Mouse (Mus musculus) adrenal gland, postnatal 0 days (tissue): ENCODE measurements around the gene Cdca8. TPM values are rescaled to one million over a fixed set of nuclear protein-coding genes. Genes with fewer than 3 reads are reported as not detected.

Source experiments
- polyA plus RNA-seq: library from polyadenylated mRNA; unstranded; fragments of >200 nt; fragmentation: Nextera tagmentation; extraction: Ambion mirVana; gene quantifications from 2 replicates; pipeline ENCODE4 v1.2.1, GENCODE M21; 2015

The Cdca8 gene
- 22.9 and 31.7 TPM in 2 replicates for polyA plus RNA-seq

DNA sequence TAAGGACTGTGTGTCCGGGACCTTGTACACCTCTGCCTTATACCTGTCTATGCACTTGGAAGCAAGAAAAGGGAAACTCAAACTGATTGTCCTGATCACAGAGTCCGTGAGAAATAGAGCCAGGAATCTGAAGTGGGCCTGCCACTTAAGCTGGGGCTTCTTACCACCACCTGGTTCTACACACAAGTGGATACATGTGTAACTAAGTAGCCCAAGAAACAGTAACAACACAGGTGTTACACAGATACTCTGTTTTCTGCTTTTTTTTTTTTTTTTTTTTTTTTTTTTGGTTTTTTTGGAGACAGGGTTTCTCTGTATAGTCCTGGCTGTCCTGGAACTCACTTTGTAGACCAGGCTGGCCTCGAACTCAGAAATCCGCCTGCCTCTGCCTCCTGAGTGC is at the start of gene Cdca8:
Gene Cdca8, minus strand, starts transcription at position 101 of the 400 bp plus-strand sequence.

GRCm38 (mm10) chr4:124985671-124986602 is 46.8 kb upstream of the Cdca8 start, which contains the start of gene Rspo1:
TSS of gene Rspo1 (plus strand) at chr4:124986430.

GRCm38 (mm10) chr4:124936613-124937471 is 2.3 kb downstream of the Cdca8 start, which contains the start of gene 9930104L06Rik:
TSS of gene 9930104L06Rik (plus strand) at chr4:124937048.

DNA sequence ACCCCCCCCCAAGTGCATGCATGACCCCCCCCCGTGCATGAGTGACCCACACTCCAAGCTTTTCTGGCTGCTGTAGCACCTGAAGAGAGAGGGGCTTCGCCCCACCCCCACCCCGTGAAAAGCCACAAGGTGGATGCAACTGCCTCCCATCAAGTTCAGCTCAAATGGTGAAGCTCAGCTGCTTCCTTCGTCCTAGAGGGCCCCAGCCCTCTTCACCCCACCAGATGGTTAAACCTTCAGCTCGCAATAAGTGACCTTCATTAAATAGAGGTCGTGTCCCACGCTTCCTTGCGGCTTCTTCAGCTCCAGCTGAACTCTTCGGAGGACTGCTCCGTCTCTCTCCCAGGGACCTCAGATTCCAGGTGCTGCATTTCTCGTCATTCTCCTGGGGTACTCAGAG is 58.5 kb downstream of the Cdca8 start, which contains the start of gene Epha10:
Gene Epha10, plus strand, starts transcription at position 301 of the 400 bp plus-strand sequence.

Other genes starting within 250 kb of the Cdca8 start
- gene Utp11, start 245.7 kb downstream of the Cdca8 start, polyA plus RNA-seq: 48.7 and 66.3 TPM in 2 replicates
- gene Fhl3, start 238.6 kb downstream of the Cdca8 start, polyA plus RNA-seq: 4.2 and 6.0 TPM in 2 replicates
- gene Sf3a3, start 224.5 kb downstream of the Cdca8 start, polyA plus RNA-seq: 67.3 and 84.7 TPM in 2 replicates
- 16.0 and 21.1 TPM in 2 replicates for gene Inpp5b, start 197.5 kb downstream of the Cdca8 start, polyA plus RNA-seq
- 13.1 and 13.8 TPM in 2 replicates for gene Mtf1, start 137.2 kb downstream of the Cdca8 start, polyA plus RNA-seq
- 36.0 and 54.0 TPM in 2 replicates for gene Yrdc, start 88.6 kb downstream of the Cdca8 start, polyA plus RNA-seq
- 131 and 184 TPM in 2 replicates for gene 1110065P20Rik, start 88.1 kb downstream of the Cdca8 start, polyA plus RNA-seq
- gene Maneal, start 77.1 kb downstream of the Cdca8 start, polyA plus RNA-seq: 2.0 and 2.7 TPM in 2 replicates
- gene Epha10, start 58.4 kb downstream of the Cdca8 start, polyA plus RNA-seq: 2.4 and 2.8 TPM in 2 replicates
- gene 9930104L06Rik, start 2.3 kb downstream of the Cdca8 start, polyA plus RNA-seq: 5.8 and 6.1 TPM in 2 replicates
- gene Rspo1, start 47.1 kb upstream of the Cdca8 start, polyA plus RNA-seq: 21.7 and 38.0 TPM in 2 replicates
- 55.1 and 67.1 TPM in 2 replicates for gene Gnl2, start 77.3 kb upstream of the Cdca8 start, polyA plus RNA-seq
- 0.09 TPM in 1 of 2 replicates, not detected in the other for gene Dnali1, start 126.4 kb upstream of the Cdca8 start, polyA plus RNA-seq
- gene Snip1, start 127.4 kb upstream of the Cdca8 start, polyA plus RNA-seq: 17.9 and 20.8 TPM in 2 replicates
- gene Meaf6, start 145.8 kb upstream of the Cdca8 start, polyA plus RNA-seq: 40.7 and 46.9 TPM in 2 replicates
- gene Zc3h12a, start 188.5 kb upstream of the Cdca8 start, polyA plus RNA-seq: 0.77 and 1.3 TPM in 2 replicates